Mouse (Mus musculus): ENCODE results near the gene Dmkn.
"Not testable (repeated sequence)": the region's sequence is repeated elsewhere in the genome, so short reads cannot be mapped to it uniquely, and the experiment has no call there.

Gene Dmkn

GRCm38 (mm10) chr7:30820854-30821445 is 57.4 kb downstream of the Dmkn start:
- peak; percentile 16 to 23 for DNase-seq

- DNase-seq, result no peak
Measured at GRCm38 (mm10) chr7:30821532-30821931, 58.0 kb downstream of the Dmkn start.

GRCm38 (mm10) chr7:30823675-30824074 is 60.1 kb downstream of the Dmkn start, which contains the start of gene Ffar2:
Gene Ffar2, minus strand, starts transcription at chr7:30823775.
- DNase-seq, result no peak

- DNase-seq, result no peak
Measured at GRCm38 (mm10) chr7:30824306-30824705, 60.8 kb downstream of the Dmkn start.

GRCm38 (mm10) chr7:30826660-30827059 is 63.1 kb downstream of the Dmkn start:
- DNase-seq, result no peak

GRCm38 (mm10) chr7:30828871-30829270 is 65.3 kb downstream of the Dmkn start:
- not testable (repeated sequence) for DNase-seq

GRCm38 (mm10) chr7:30829428-30829827 is 65.9 kb downstream of the Dmkn start:
- no peak for DNase-seq

Measured in thymus, postnatal 36 days (tissue).